Mouse (Mus musculus): ENCODE data around the gene S100a6.

- no peak for TF ChIP-seq CTCF (IDR thresholded peaks at IDR 0.05; ENCODE audit: low read depth, low read length)
- no peak for TF ChIP-seq POLR2A (IDR thresholded peaks at IDR 0.05; ENCODE audit: borderline replicate concordance, low read depth, low read length)
These were observed 28.3 kb downstream of the S100a6 start for GRCm38 (mm10) chr3:90640981-90641380.

Data from bone marrow macrophage, adult 2 months (primary cell).